Mouse (Mus musculus) hindbrain, embryonic 14.5 days (tissue): ENCODE measurements around the gene Zbtb20. TPM values are rescaled to one million over a fixed set of nuclear protein-coding genes. Genes with fewer than 3 reads are reported as not detected.

Experiments
- ATAC-seq: fragments of 200-750 bp; cut with Nextera tagmentation; 2 replicates; pipeline ENCODE4 v1.8.0; 2017; ENCODE audit warnings: moderate number of reproducible peaks, mild to moderate bottlenecking, moderate TSS enrichment, moderate library complexity; ENCODE audit not compliant: low FRiP score
- DNase-seq: peaks from one replicate; pipeline ENCODE4 v3.0.0-alpha.2; 2015; ENCODE audit warnings: low spot score
- H3K27ac ChIP-seq: fragments of 300-500 bp; sonication (generic); 2 replicates; pipeline ENCODE4 v1.5.1; 2014; ENCODE audit warnings: mild to moderate bottlenecking, moderate library complexity
- H3K27me3 ChIP-seq: fragments of 300-500 bp; sonication (generic); 2 replicates; pipeline ENCODE4 v1.6.1; 2014; ENCODE audit warnings: mild to moderate bottlenecking, low read length, mixed read lengths; ENCODE audit not compliant: control insufficient read depth, insufficient read depth
- H3K36me3 ChIP-seq: fragments of 300-500 bp; sonication (generic); replicated peaks from 2 replicates; pipeline ENCODE4 v1.6.1; 2014; ENCODE audit not compliant: control insufficient read depth, insufficient read depth
- H3K4me1 ChIP-seq: fragments of 300-500 bp; sonication (generic); replicated peaks from 2 replicates; pipeline ENCODE4 v1.6.1; 2014; ENCODE audit warnings: antibody characterized with exemption, low read length, mixed read lengths; ENCODE audit not compliant: control insufficient read depth, insufficient read depth
- H3K4me2 ChIP-seq: fragments of 300-500 bp; sonication (generic); replicated peaks from 2 replicates; pipeline ENCODE4 v1.6.1; 2014; ENCODE audit warnings: mild to moderate bottlenecking, moderate library complexity
- H3K4me3 ChIP-seq: fragments of 300-500 bp; sonication (generic); replicated peaks from 2 replicates; pipeline ENCODE4 v1.5.1; 2014; ENCODE audit warnings: mild to moderate bottlenecking, low read length
- H3K9ac ChIP-seq: fragments of 300-500 bp; sonication (generic); 2 replicates; pipeline ENCODE4 v1.6.1; 2014
- H3K9me3 ChIP-seq: fragments of 300-500 bp; sonication (generic); 2 replicates; pipeline ENCODE4 v1.6.1; 2016; ENCODE audit warnings: low read length; ENCODE audit not compliant: control insufficient read depth
- WGBS: fragments of 180-500 bp; shearing (Covaris S2); extraction: QIAGEN DNeasy Blood & Tissue Kit; methylation state at CpG from one replicate; pipeline ENCODE4 v1.1.7; 2014; 5-methylcytosine and 5-hydroxymethylcytosine counted together
- polyA plus RNA-seq: library from polyadenylated mRNA; unstranded; fragments of >200 nt; fragmentation: Nextera tagmentation; extraction: Ambion mirVana; gene quantifications from 2 replicates; pipeline ENCODE4 v1.2.1, GENCODE M21; 2014

Gene Zbtb20
- polyA plus RNA-seq, 1 experiment from 2014 or later: 49.7 TPM

GRCm38 (mm10) chr16:43340712-43341111 is 465.0 kb downstream of the Zbtb20 start:
- Histone ChIP-seq H3K27me3 (no peaks in the 10 kb centered on the region), H3K4me2 (no peak overlapping the region), H3K27ac (no peak overlapping the region), H3K9me3 (no peaks in the 10 kb centered on the region), H3K4me1 (no peaks in the 10 kb centered on the region), H3K36me3 (no peaks in the 10 kb centered on the region), H3K9ac (no peak overlapping the region), H3K4me3 (no peak overlapping the region)
- WGBS: 83% methylated on average over 4 of the region's 4 CpGs
- no peak for ATAC-seq
- no peak for DNase-seq

- Histone ChIP-seq H3K36me3 (no peaks in the 10 kb centered on the region), H3K9me3 (no peaks in the 10 kb centered on the region), H3K4me1 (no peaks in the 10 kb centered on the region), H3K4me2 (no peak overlapping the region), H3K4me3 (no peak overlapping the region), H3K27me3 (no peaks in the 10 kb centered on the region), H3K27ac (no peak overlapping the region), H3K9ac (no peak overlapping the region)
- no peak for DNase-seq
- ATAC-seq: no peak
Measured at GRCm38 (mm10) chr16:43341916-43342455, 466.3 kb downstream of the Zbtb20 start.

- Histone ChIP-seq H3K9me3 (no peaks in the 10 kb centered on the region), H3K4me1 (no peaks in the 10 kb centered on the region), H3K27me3 (no peaks in the 10 kb centered on the region), H3K36me3 (no peaks in the 10 kb centered on the region), H3K9ac (no peak overlapping the region), H3K4me2 (no peak overlapping the region), H3K27ac (no peak overlapping the region), H3K4me3 (no peak overlapping the region)
- no peak for DNase-seq
- ATAC-seq: no peak
Measured at GRCm38 (mm10) chr16:43346094-43346493, 470.4 kb downstream of the Zbtb20 start.

DNA sequence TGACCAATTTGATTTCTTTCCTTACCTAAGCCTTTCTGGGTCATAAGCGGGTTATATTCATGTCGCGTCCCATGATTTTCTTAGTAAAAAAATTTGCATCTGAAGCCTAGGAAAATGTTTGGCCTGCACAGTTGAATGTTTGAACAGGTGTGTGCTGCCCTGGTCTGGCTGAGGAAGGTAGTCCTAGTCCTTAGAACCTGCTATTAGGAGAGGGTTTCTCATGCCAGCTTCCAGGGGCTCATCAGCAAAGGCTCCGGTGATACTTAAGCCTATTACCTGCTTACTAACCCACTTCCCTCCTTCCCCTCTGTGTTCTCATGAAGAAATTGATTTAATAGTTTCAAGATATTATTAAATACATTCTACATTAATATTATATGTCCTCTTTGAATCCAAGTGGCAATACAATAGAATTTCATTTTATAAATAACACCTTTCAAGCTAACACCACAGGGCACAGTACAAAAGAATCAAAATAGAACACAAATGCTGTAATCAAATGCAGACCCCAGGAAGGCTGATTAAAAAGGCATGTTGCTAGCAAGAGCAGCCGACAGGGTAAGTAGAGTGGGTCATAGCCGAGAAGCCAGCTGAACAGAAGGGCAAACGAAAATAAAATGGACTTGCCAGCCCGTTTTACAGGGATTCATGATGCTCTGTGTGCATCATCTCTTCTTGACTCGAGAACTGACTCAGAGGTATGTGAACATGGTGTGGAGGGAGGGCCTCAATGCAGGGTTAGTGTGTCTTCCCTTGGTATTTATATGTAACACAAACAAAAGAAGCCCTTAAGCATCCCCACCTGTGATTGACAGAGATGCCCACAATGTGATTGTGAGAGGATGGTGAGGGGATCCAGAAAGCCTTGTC is 480.3 kb downstream of the Zbtb20 start:
- DNase-seq: no peak
- H3K4me2 ChIP-seq: no peak overlapping the region
- WGBS: 76% methylated on average over 9 of the region's 9 CpGs

DNA sequence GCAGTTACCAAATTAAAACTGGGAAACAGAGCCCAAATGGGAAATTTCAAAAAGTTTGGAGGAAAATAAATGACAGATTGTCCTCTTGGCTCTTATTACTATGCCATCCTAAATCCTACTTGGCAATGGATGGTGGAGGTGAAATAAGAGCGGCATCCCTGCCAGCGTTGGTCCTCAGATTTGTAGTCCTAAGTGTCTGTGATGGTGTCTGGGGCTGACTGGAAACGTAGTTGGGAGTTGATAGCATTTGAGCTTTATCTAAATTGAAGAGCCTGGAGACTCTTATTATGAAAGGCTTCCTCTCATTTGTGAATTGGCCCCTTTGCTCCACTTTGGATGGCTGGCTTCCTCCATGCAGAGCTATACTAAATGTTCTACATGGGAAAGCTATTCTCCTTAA is 483.9 kb downstream of the Zbtb20 start:
- ATAC-seq (no peak), DNase-seq (no peak)
- H3K9me3 ChIP-seq: no peaks in the 10 kb centered on the region
- H3K27me3 ChIP-seq: no peaks in the 10 kb centered on the region
- H3K27ac ChIP-seq: no peak overlapping the region
- H3K4me1 ChIP-seq: no peaks in the 10 kb centered on the region
- no peaks in the 10 kb centered on the region for H3K36me3 ChIP-seq
- 79% methylated on average over 3 of the region's 3 CpGs for WGBS
- H3K4me3 ChIP-seq: no peak overlapping the region
- no peak overlapping the region for H3K4me2 ChIP-seq
- no peak overlapping the region for H3K9ac ChIP-seq

More for the DNA sequence above, 480.3 kb downstream of the Zbtb20 start:
- Histone ChIP-seq H3K4me1 (no peaks in the 10 kb centered on the region), H3K27ac (no peak overlapping the region), H3K9me3 (no peaks in the 10 kb centered on the region), H3K9ac (no peak overlapping the region), H3K36me3 (no peaks in the 10 kb centered on the region), H3K4me3 (no peak overlapping the region), H3K27me3 (no peaks in the 10 kb centered on the region)
- ATAC-seq: no peak

- H3K4me3 ChIP-seq: no peak overlapping the region
- ATAC-seq (no peak), DNase-seq (no peak)
- H3K27me3 ChIP-seq: no peaks in the 10 kb centered on the region
- H3K36me3 ChIP-seq: no peaks in the 10 kb centered on the region
- H3K4me1 ChIP-seq: no peaks in the 10 kb centered on the region
- 96% methylated on average over 2 of the region's 2 CpGs for WGBS
- H3K27ac ChIP-seq: no peak overlapping the region
- H3K9me3 ChIP-seq: no peaks in the 10 kb centered on the region
- no peak overlapping the region for H3K9ac ChIP-seq
- no peak overlapping the region for H3K4me2 ChIP-seq
Measured at GRCm38 (mm10) chr16:43360112-43360511, 484.4 kb downstream of the Zbtb20 start.

DNA sequence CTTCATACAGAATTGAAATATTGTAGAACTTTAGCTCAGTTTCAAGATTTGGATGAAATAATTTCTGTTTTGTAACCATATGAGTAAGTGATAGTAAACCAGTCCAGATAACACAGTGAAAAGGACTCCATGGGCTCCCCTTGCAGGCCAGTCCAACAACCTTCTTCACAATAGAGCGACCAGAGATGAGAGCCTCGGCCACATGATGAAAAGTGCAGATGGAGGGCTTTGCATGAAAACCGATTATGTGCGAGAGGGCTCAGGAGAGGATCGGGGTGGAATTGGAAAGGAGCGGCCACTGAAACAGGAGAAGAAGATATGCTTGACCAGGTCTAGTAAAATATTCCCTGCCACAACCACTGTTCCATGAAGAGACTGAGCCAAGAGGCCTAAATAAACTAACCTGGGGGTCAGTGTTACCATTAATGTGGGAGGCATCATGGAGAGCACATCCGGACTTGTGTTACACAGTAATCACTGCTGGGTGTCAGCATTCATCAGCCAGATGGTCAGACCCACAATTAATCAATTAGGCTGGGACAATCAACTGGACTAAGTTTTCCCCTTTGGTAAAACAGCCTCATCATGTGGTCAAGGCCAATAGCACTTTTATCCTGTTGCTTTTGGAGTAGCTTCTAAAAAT is 485.3 kb downstream of the Zbtb20 start:
- Histone ChIP-seq H3K27ac (no peak overlapping the region), H3K4me2 (no peak overlapping the region), H3K9ac (no peak overlapping the region), H3K36me3 (no peaks in the 10 kb centered on the region), H3K4me1 (no peaks in the 10 kb centered on the region), H3K27me3 (no peaks in the 10 kb centered on the region), H3K9me3 (no peaks in the 10 kb centered on the region), H3K4me3 (no peak overlapping the region)
- 69% methylated on average over 7 of the region's 7 CpGs for WGBS
- ATAC-seq (no peak), DNase-seq (no peak)

DNA sequence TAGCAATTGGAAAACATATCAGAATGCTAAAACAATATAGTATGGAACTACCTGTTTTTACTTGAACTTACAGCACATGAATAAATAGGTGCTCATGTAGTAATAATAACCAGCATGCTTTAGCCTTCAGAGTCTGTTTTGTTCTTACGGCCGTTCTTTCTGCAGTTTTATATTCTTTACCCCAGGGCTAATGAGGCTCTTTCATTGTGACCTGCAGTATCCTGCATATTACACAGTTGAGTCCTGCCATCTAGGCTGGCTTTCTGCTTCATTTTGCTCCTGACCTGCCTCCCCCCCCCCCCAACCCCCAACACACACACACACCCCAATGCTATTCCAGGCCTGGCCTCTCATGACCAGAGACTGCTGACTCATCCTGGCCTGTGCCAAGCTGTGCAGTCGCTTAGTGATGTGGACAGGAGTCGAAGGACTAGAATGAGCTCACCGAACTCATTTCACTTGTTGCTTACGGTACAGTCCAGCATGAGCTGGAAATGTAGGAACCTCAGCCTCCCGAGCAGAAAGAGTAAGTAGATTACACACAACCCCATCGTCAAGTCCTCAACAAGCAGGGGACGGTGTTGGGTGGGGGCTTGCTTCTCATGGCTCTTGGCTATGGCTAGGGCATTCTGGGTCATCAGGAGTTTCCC is 487.1 kb downstream of the Zbtb20 start:
- no peak for DNase-seq
- Histone ChIP-seq H3K27me3 (no peaks in the 10 kb centered on the region), H3K9ac (no peak overlapping the region), H3K4me1 (no peaks in the 10 kb centered on the region), H3K4me3 (no peak overlapping the region), H3K36me3 (no peaks in the 10 kb centered on the region), H3K27ac (no peak overlapping the region), H3K9me3 (no peaks in the 10 kb centered on the region), H3K4me2 (no peak overlapping the region)
- ATAC-seq: peak; percentile 37; the same call in 1 of the 2 replicates
- 82% methylated on average over 9 of the region's 9 CpGs for WGBS

- H3K27ac ChIP-seq: no peak overlapping the region
- 73% methylated on average over 6 of the region's 6 CpGs for WGBS
Measured at GRCm38 (mm10) chr16:43363316-43363715, 487.6 kb downstream of the Zbtb20 start.

More at GRCm38 (mm10) chr16:43363316-43363715, 487.6 kb downstream of the Zbtb20 start:
- no peak for DNase-seq
- H3K27me3 ChIP-seq: no peaks in the 10 kb centered on the region
- no peak overlapping the region for H3K4me2 ChIP-seq
- H3K9me3 ChIP-seq: no peaks in the 10 kb centered on the region
- no peak overlapping the region for H3K9ac ChIP-seq
- no peak for ATAC-seq
- no peaks in the 10 kb centered on the region for H3K4me1 ChIP-seq
- no peak overlapping the region for H3K4me3 ChIP-seq
- H3K36me3 ChIP-seq: no peaks in the 10 kb centered on the region
